Mouse (Mus musculus) cerebellum, adult 2 months (tissue): ENCODE data around the gene Nrarp.

ENCODE experiments used
- CTCF ChIP-seq: fragments of 200-500 bp; IDR thresholded peaks from 2 replicates; pipeline ENCODE4 v1.5.1; 2011; ENCODE audit warnings: low read depth, mild to moderate bottlenecking, control low read depth, low read length, moderate library complexity, borderline replicate concordance; ENCODE audit not compliant: insufficient read depth
- POLR2A ChIP-seq: fragments of 200-500 bp; IDR thresholded peaks from 2 replicates; pipeline ENCODE4 v1.6.1; 2011; ENCODE audit warnings: low read length, control low read depth, borderline replicate concordance; ENCODE audit not compliant: insufficient read depth

GRCm38 (mm10) chr2:25197191-25197590 is 16.6 kb downstream of the Nrarp start:
- TF ChIP-seq POLR2A = no peak
- TF ChIP-seq CTCF = no peak
